Mouse (Mus musculus): ENCODE results near the gene Uap1. TPM values are rescaled to one million over a fixed set of nuclear protein-coding genes. Genes with fewer than 3 reads are reported as not detected.

The Uap1 gene
- polyA plus RNA-seq (2014; fragmentation: Illumina TruSeq; extraction: RNeasy Lipid Tissue Mini Kit (QIAGEN cat#74804); ENCODE audit: low read depth, low replicate concordance): 44.1 TPM

GRCm38 (mm10) chr1:170174814-170175332 lies at the start of gene Uap1:
TSS of gene Uap1 (minus strand) at chr1:170174957.

GRCm38 (mm10) chr1:170214757-170215522 lies 40.2 kb upstream of the Uap1 start, which contains the start of gene Uhmk1:
TSS of gene Uhmk1 (minus strand) at chr1:170215397.

GRCm38 (mm10) chr1:170110516-170111332 lies 64.0 kb downstream of the Uap1 start, which contains the start of gene Ddr2:
TSS of gene Ddr2 (minus strand) at chr1:170110762.

Other genes with a start within 250 kb of the Uap1 start
- not detected for gene Ccdc190, start 246.3 kb downstream of the Uap1 start, polyA plus RNA-seq (2014; fragmentation: Illumina TruSeq; extraction: RNeasy Lipid Tissue Mini Kit (QIAGEN cat#74804); ENCODE audit: low read depth, low replicate concordance)
- gene Hsd17b7, start 205.7 kb downstream of the Uap1 start, polyA plus RNA-seq (2014; fragmentation: Illumina TruSeq; extraction: RNeasy Lipid Tissue Mini Kit (QIAGEN cat#74804); ENCODE audit: low read depth, low replicate concordance): 26.8 TPM
- 26.7 TPM for gene Ddr2, start 64.2 kb downstream of the Uap1 start, polyA plus RNA-seq (2014; fragmentation: Illumina TruSeq; extraction: RNeasy Lipid Tissue Mini Kit (QIAGEN cat#74804); ENCODE audit: low read depth, low replicate concordance)
- gene Uhmk1, start 40.4 kb upstream of the Uap1 start, polyA plus RNA-seq (2014; fragmentation: Illumina TruSeq; extraction: RNeasy Lipid Tissue Mini Kit (QIAGEN cat#74804); ENCODE audit: low read depth, low replicate concordance): 183 TPM
- not detected for gene Sh2d1b2, start 57.8 kb upstream of the Uap1 start, polyA plus RNA-seq (2014; fragmentation: Illumina TruSeq; extraction: RNeasy Lipid Tissue Mini Kit (QIAGEN cat#74804); ENCODE audit: low read depth, low replicate concordance)
- 2.4 TPM for gene Sh2d1b1, start 102.4 kb upstream of the Uap1 start, polyA plus RNA-seq (2014; fragmentation: Illumina TruSeq; extraction: RNeasy Lipid Tissue Mini Kit (QIAGEN cat#74804); ENCODE audit: low read depth, low replicate concordance)
- gene Gm7694, start 131.4 kb upstream of the Uap1 start, polyA plus RNA-seq (2014; fragmentation: Illumina TruSeq; extraction: RNeasy Lipid Tissue Mini Kit (QIAGEN cat#74804); ENCODE audit: low read depth, low replicate concordance): 2.9 TPM
- gene Spata46, start 133.8 kb upstream of the Uap1 start, polyA plus RNA-seq (2014; fragmentation: Illumina TruSeq; extraction: RNeasy Lipid Tissue Mini Kit (QIAGEN cat#74804); ENCODE audit: low read depth, low replicate concordance): not detected